Mouse (Mus musculus) MEL (cell line): ENCODE data around the gene Actr3. TPM values are rescaled to one million over a fixed set of nuclear protein-coding genes. Genes with fewer than 3 reads are reported as not detected.
A peak's percentile ranks its signal among the peaks of the same experiment; 100 is the strongest.

ENCODE experiments used
- DNase-seq: peaks from one replicate; pipeline ENCODE4 v3.0.0; 2011; ENCODE audit warnings: low read depth, low spot score
- H3K27ac ChIP-seq: 2 replicates; pipeline ENCODE4 v1.5.1; 2012; ENCODE audit warnings: low read depth, mild to moderate bottlenecking, control low read depth, low read length, moderate library complexity; ENCODE audit not compliant: control insufficient read depth
- H3K27me3 ChIP-seq, 2 experiments: fragments of 150-350 bp in 1 of 2; sonication (generic) in 1 of 2; 2 replicates each; pipeline ENCODE4 v1.6.1; 2012; ENCODE audit warnings: low read length in 2 of 2, mild to moderate bottlenecking in 2 of 2, improper control_type of control experiment in 1 of 2, moderate library complexity in 1 of 2; ENCODE audit not compliant: insufficient read depth in 2 of 2, control insufficient read depth in 1 of 2
- H3K36me3 ChIP-seq, 2 experiments: 2 replicates each; pipeline ENCODE4 v1.6.1; 2012 to 2014; ENCODE audit warnings: low read length in 2 of 2, improper control_type of control experiment in 1 of 2, inconsistent platforms in 1 of 2, mild to moderate bottlenecking in 1 of 2; ENCODE audit not compliant: insufficient read depth in 2 of 2, control insufficient read depth in 1 of 2
- H3K4me1 ChIP-seq, 2 experiments: fragments of 150-350 bp in 1 of 2; sonication (generic) in 1 of 2; 2 replicates each; pipeline ENCODE4 v1.6.1; 2012; ENCODE audit warnings: low read length in 2 of 2, improper control_type of control experiment in 1 of 2, mild to moderate bottlenecking in 1 of 2; ENCODE audit not compliant: insufficient read depth in 2 of 2, control insufficient read depth in 1 of 2
- H3K4me3 ChIP-seq, 2 experiments: fragments of 150-350 bp in 1 of 2; sonication (generic) in 1 of 2; 2 replicates each; pipeline ENCODE4 v1.5.1; 2012; ENCODE audit warnings: low read depth in 2 of 2, low read length in 2 of 2, mild to moderate bottlenecking in 2 of 2, moderate library complexity in 2 of 2, control low read depth in 1 of 2, improper control_type of control experiment in 1 of 2; ENCODE audit not compliant: control insufficient read depth in 1 of 2, insufficient read depth in 1 of 2
- H3K79me2 ChIP-seq: 2 replicates; pipeline ENCODE4 v1.6.1; 2012; ENCODE audit warnings: mild to moderate bottlenecking, low read length, moderate library complexity; ENCODE audit not compliant: control insufficient read depth, poor library complexity, insufficient read depth
- H3K9ac ChIP-seq: 2 replicates; pipeline ENCODE4 v1.6.1; 2012; ENCODE audit warnings: low read depth, mild to moderate bottlenecking, control low read depth, low read length, moderate library complexity; ENCODE audit not compliant: control insufficient read depth, poor library complexity, severe bottlenecking
- H3K9me3 ChIP-seq: fragments of 150-350 bp; sonication (generic); replicated peaks from 2 replicates; pipeline ENCODE4 v1.6.1; 2012; ENCODE audit warnings: mild to moderate bottlenecking, low read length, improper control_type of control experiment, moderate library complexity; ENCODE audit not compliant: insufficient read depth
- CHD2 ChIP-seq: IDR thresholded peaks from 2 replicates; pipeline ENCODE4 v1.6.1; 2011; ENCODE audit warnings: low read length, improper control_type of control experiment
- CTCF ChIP-seq, 3 experiments: IDR thresholded peaks in 2 of 3; conservative IDR thresholded peaks in 1 of 3; 2 replicates each; pipeline ENCODE4 v1.5.1; 2011 to 2012; ENCODE audit warnings: low read length in 3 of 3, low read depth in 2 of 3, mild to moderate bottlenecking in 2 of 3, improper control_type of control experiment in 1 of 3, inconsistent platforms in 1 of 3, mixed read lengths in 1 of 3, moderate library complexity in 1 of 3; ENCODE audit not compliant: control insufficient read depth in 1 of 3, insufficient read depth in 1 of 3, poor library complexity in 1 of 3, severe bottlenecking in 1 of 3
- E2F4 ChIP-seq: IDR thresholded peaks from 2 replicates; pipeline ENCODE4 v1.6.1; 2011; ENCODE audit warnings: low read depth, low read length, improper control_type of control experiment, borderline replicate concordance
- ELF1 ChIP-seq: IDR thresholded peaks from 2 replicates; pipeline ENCODE4 v1.6.1; 2014; ENCODE audit warnings: low read depth, mild to moderate bottlenecking, inconsistent platforms, low read length, improper control_type of control experiment, moderate library complexity
- EP300 ChIP-seq, 2 experiments: IDR thresholded peaks; 2 replicates each; pipeline ENCODE4 v1.6.1; 2011; ENCODE audit warnings: improper control_type of control experiment in 2 of 2, low read length in 2 of 2, low read depth in 1 of 2, mild to moderate bottlenecking in 1 of 2
- ETS1 ChIP-seq: IDR thresholded peaks from 2 replicates; pipeline ENCODE4 v1.6.1; 2012; ENCODE audit warnings: low read depth, mild to moderate bottlenecking, inconsistent platforms, low read length, improper control_type of control experiment, moderate library complexity
- GABPA ChIP-seq: IDR thresholded peaks from 2 replicates; pipeline ENCODE4 v1.6.1; 2012; ENCODE audit warnings: low read depth, mild to moderate bottlenecking, inconsistent platforms, low read length, improper control_type of control experiment, moderate library complexity
- KAT2A ChIP-seq: conservative IDR thresholded peaks from 2 replicates; pipeline ENCODE4 v1.6.1; 2012; ENCODE audit warnings: low read depth, low read length, improper control_type of control experiment, inconsistent platforms
- MAZ ChIP-seq: IDR thresholded peaks from 2 replicates; pipeline ENCODE4 v1.6.1; 2012; ENCODE audit warnings: low read depth, mild to moderate bottlenecking, inconsistent platforms, low read length, improper control_type of control experiment
- MEF2A ChIP-seq: IDR thresholded peaks from 2 replicates; pipeline ENCODE4 v1.6.1; 2014; ENCODE audit warnings: low read depth, mild to moderate bottlenecking, inconsistent platforms, low read length, improper control_type of control experiment; ENCODE audit not compliant: poor library complexity, insufficient replicate concordance, severe bottlenecking; ENCODE audit errors: extremely low read depth
- MXI1 ChIP-seq: IDR thresholded peaks from 2 replicates; pipeline ENCODE4 v1.6.1; 2011; ENCODE audit warnings: mild to moderate bottlenecking, low read depth, low read length, improper control_type of control experiment
- MYB ChIP-seq: IDR thresholded peaks from 2 replicates; pipeline ENCODE4 v1.6.1; 2011; ENCODE audit warnings: mild to moderate bottlenecking, low read depth, low read length, improper control_type of control experiment
- NELFE ChIP-seq: IDR thresholded peaks from 2 replicates; pipeline ENCODE4 v1.6.1; 2011; ENCODE audit warnings: low read depth, low read length, improper control_type of control experiment
- POLR2AphosphoS5 ChIP-seq: IDR thresholded peaks from 2 replicates; pipeline ENCODE4 v1.6.1; 2012; ENCODE audit warnings: low read depth, borderline replicate concordance, mild to moderate bottlenecking, inconsistent platforms, low read length, moderate library complexity, mixed read lengths
- TAL1 ChIP-seq: IDR thresholded peaks from 2 replicates; pipeline ENCODE4 v1.6.1; 2012; ENCODE audit warnings: mild to moderate bottlenecking, inconsistent platforms, low read length, moderate library complexity, mixed read lengths
- TBP ChIP-seq: IDR thresholded peaks from 2 replicates; pipeline ENCODE4 v1.8.0; 2011; ENCODE audit warnings: low read depth, low read length, improper control_type of control experiment
- TCF12 ChIP-seq: IDR thresholded peaks from 2 replicates; pipeline ENCODE4 v1.6.1; 2014; ENCODE audit warnings: low read depth, mild to moderate bottlenecking, inconsistent platforms, low read length, improper control_type of control experiment, moderate library complexity
- USF1 ChIP-seq: IDR thresholded peaks from 2 replicates; pipeline ENCODE4 v1.6.1; 2014; ENCODE audit warnings: low read depth, mild to moderate bottlenecking, inconsistent platforms, low read length, improper control_type of control experiment, moderate library complexity
- USF2 ChIP-seq, 2 experiments: IDR thresholded peaks; 2 replicates each; pipeline ENCODE4 v1.6.1; 2011 to 2012; ENCODE audit warnings: improper control_type of control experiment in 2 of 2, low read length in 2 of 2, borderline replicate concordance in 1 of 2, inconsistent platforms in 1 of 2, low read depth in 1 of 2, mild to moderate bottlenecking in 1 of 2; ENCODE audit not compliant: insufficient read depth in 1 of 2
- ZMIZ1 ChIP-seq: IDR thresholded peaks from 2 replicates; pipeline ENCODE4 v1.6.1; 2012; ENCODE audit warnings: low read depth, mild to moderate bottlenecking, inconsistent platforms, low read length, improper control_type of control experiment, moderate library complexity
- ZNF384 ChIP-seq: IDR thresholded peaks from 2 replicates; pipeline ENCODE4 v1.6.1; 2012; ENCODE audit warnings: low read depth, mild to moderate bottlenecking, inconsistent platforms, low read length, improper control_type of control experiment
- polyA plus RNA-seq, 2 experiments: library from polyadenylated mRNA; stranded (reverse) in 1 of 2; unstranded in 1 of 2; fragments of >175 nt in 1 of 2; fragments of >200 nt in 1 of 2; gene quantifications; 2 replicates each; pipeline versions ENCODE4 v1.2.1 to v1.2.4; 2012; ENCODE audit warnings: low replicate concordance in 2 of 2, low read depth in 1 of 2; ENCODE audit not compliant: insufficient read length in 2 of 2, insufficient read depth in 1 of 2, missing spikeins in 1 of 2
- total RNA-seq: library from RNA; depleted of rRNA; stranded (reverse); fragments of 300-350 nt; gene quantifications from 2 replicates; pipeline ENCODE4 v1.2.3, GENCODE M21; 2012

Gene Actr3
- total and polyA plus RNA-seq, 3 experiments: 154 to 211 TPM; not detected in 1

- no peak for DNase-seq
- H3K79me2 ChIP-seq: peaks cover 14% of the 10 kb centered on the region
- no peak overlapping the region for H3K4me3 ChIP-seq
- H3K27me3 ChIP-seq: no peaks in the 10 kb centered on the region
- no peak overlapping the region for H3K9ac ChIP-seq
- no peaks in the 10 kb centered on the region for H3K9me3 ChIP-seq
- TF ChIP-seq TCF12 (no peak), USF1 (no peak), ELF1 (no peak), KAT2A (no peak), GABPA (no peak), MEF2A (no peak)
- peaks cover 0 to 23% of the 10 kb centered on the region in 2 experiments; a peak in 2 of 4 replicates for H3K36me3 ChIP-seq
- H3K27ac ChIP-seq: no peak overlapping the region
- peaks cover 9 to 16% of the 10 kb centered on the region in 2 experiments for H3K4me1 ChIP-seq
These were observed 3.3 kb upstream of the Actr3 start for GRCm38 (mm10) chr1:125438826-125439225.

DNA sequence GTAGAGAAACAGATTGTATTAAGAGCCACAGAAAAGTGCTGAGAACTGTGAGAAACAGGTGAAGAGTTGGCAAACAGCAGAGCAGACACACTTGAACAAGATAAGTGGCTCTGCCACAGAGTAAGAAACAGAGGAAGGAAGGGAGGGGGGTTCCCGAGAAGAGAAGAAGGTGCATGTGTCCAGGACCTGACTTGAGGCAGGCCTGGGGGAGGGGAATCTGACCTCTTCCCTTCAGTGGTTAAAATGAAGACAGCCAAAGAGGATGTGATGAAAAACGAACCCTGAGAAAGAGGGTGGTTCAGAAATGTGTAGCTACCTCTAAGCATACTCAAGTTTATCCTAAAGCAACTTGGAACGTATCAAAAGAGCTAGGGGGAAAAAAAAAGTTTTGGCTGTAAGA is 2.4 kb upstream of the Actr3 start:
- Histone ChIP-seq H3K79me2 (peaks cover 17% of the 10 kb centered on the region), H3K9me3 (no peaks in the 10 kb centered on the region), H3K4me3 (no peak overlapping the region), H3K27me3 (no peaks in the 10 kb centered on the region), H3K27ac (peak overlapping the region; percentile 12; the same call in 1 of the 2 replicates), H3K36me3 (peaks cover 0 to 29% of the 10 kb centered on the region in 2 experiments; a peak in 2 of 4 replicates), H3K9ac (no peak overlapping the region), H3K4me1 (peaks cover 11 to 18% of the 10 kb centered on the region in 2 experiments)
- peak; percentile 38 for DNase-seq
- TF ChIP-seq MAZ (no peak), ELF1 (no peak), GABPA (no peak), MXI1 (no peak), EP300 (IDR thresholded peaks at IDR 0.05; ENCODE audit: low read depth in 1 of 2, low read length in 2 of 2) (no peak), MEF2A (no peak), CTCF (IDR thresholded peaks at IDR 0.05 in 2 of 3, conservative IDR thresholded peaks at IDR 0.05 in 1 of 3; ENCODE audit: control insufficient read depth in 1 of 3, insufficient read depth in 1 of 3, low read depth in 2 of 3, low read length in 3 of 3, poor library complexity in 1 of 3, severe bottlenecking in 1 of 3) (no peak), TBP (no peak), KAT2A (no peak), ETS1 (no peak), ZNF384 (no peak), TAL1 (no peak), TCF12 (no peak), MYB (no peak), NELFE (no peak), USF2 (IDR thresholded peaks at IDR 0.05; ENCODE audit: borderline replicate concordance in 1 of 2, insufficient read depth in 1 of 2, low read depth in 1 of 2, low read length in 2 of 2) (no peak), E2F4 (no peak), ZMIZ1 (no peak), CHD2 (no peak), POLR2AphosphoS5 (no peak)
